Mouse (Mus musculus) lung, postnatal 0 days (tissue): ENCODE data around the gene Gm45623. TPM values are rescaled to one million over a fixed set of nuclear protein-coding genes. Genes with fewer than 3 reads are reported as not detected.

Experiments used
- ATAC-seq: fragments of 200-750 bp; cut with Nextera tagmentation; 2 replicates; pipeline ENCODE4 v1.8.0; 2017; ENCODE audit warnings: moderate library complexity
- DNase-seq: peaks from one replicate; pipeline ENCODE4 v3.0.0-alpha.2; 2016; ENCODE audit warnings: low spot score
- H3K27ac ChIP-seq: fragments of 300-500 bp; sonication (generic); 2 replicates; pipeline ENCODE4 v1.5.1; 2014; ENCODE audit warnings: antibody characterized with exemption, mild to moderate bottlenecking, low read length, mixed read lengths
- H3K27me3 ChIP-seq: fragments of 300-500 bp; sonication (generic); replicated peaks from 2 replicates; pipeline ENCODE4 v1.6.1; 2014; ENCODE audit warnings: low read length, mixed read lengths; ENCODE audit not compliant: insufficient read depth
- H3K36me3 ChIP-seq: fragments of 300-500 bp; sonication (generic); 2 replicates; pipeline ENCODE4 v1.6.1; 2014; ENCODE audit warnings: low read length, mixed read lengths; ENCODE audit not compliant: insufficient read depth
- H3K4me1 ChIP-seq: fragments of 300-500 bp; sonication (generic); 2 replicates; pipeline ENCODE4 v1.6.1; 2014; ENCODE audit warnings: antibody characterized with exemption, low read depth, low read length, mixed read lengths; ENCODE audit not compliant: insufficient read depth
- H3K4me2 ChIP-seq: fragments of 300-500 bp; sonication (generic); replicated peaks from 2 replicates; pipeline ENCODE4 v1.6.1; 2014; ENCODE audit warnings: low read depth, mild to moderate bottlenecking, low read length, moderate library complexity, mixed read lengths
- H3K4me3 ChIP-seq: fragments of 300-500 bp; sonication (generic); 2 replicates; pipeline ENCODE4 v1.5.1; 2014; ENCODE audit warnings: low read depth, low read length
- H3K9ac ChIP-seq: fragments of 300-500 bp; sonication (generic); replicated peaks from 2 replicates; pipeline ENCODE4 v1.6.1; 2014; ENCODE audit warnings: low read depth, mild to moderate bottlenecking
- H3K9me3 ChIP-seq: fragments of 300-500 bp; sonication (generic); 2 replicates; pipeline ENCODE4 v1.6.1; 2016; ENCODE audit warnings: low read length, mixed read lengths
- CTCF ChIP-seq: IDR thresholded peaks from 2 replicates; pipeline ENCODE4 v1.5.1; 2016; ENCODE audit warnings: antibody characterized with exemption, mild to moderate bottlenecking
- EP300 ChIP-seq: IDR thresholded peaks from 2 replicates; pipeline ENCODE4 v1.6.1; 2016; ENCODE audit warnings: antibody characterized with exemption, mild to moderate bottlenecking, control low read depth
- WGBS: fragments of 180-500 bp; shearing (Covaris S2); extraction: QIAGEN DNeasy Blood & Tissue Kit; methylation state at CpG from one replicate; pipeline ENCODE4 v1.1.7; 2014; 5-methylcytosine and 5-hydroxymethylcytosine counted together
- polyA plus RNA-seq: library from polyadenylated mRNA; unstranded; fragments of >200 nt; fragmentation: Nextera tagmentation; extraction: Ambion mirVana; gene quantifications from 2 replicates; pipeline ENCODE4 v1.2.1, GENCODE M21; 2015

The Gm45623 gene
- 0.44 and 0.55 TPM in 2 replicates for polyA plus RNA-seq

GRCm38 (mm10) chr13:56753192-56753951, at the start of gene Gm45623:
Gene Gm45623, minus strand, starts transcription at chr13:56753827.
- Histone ChIP-seq H3K4me3 (peak within 1 kb of the TSS; percentile 41), H3K27ac (no peak within 1 kb of the TSS), H3K4me1 (peaks cover 25% of the 10 kb centered on the region), H3K36me3 (no peaks in the 10 kb centered on the region), H3K9ac (no peak within 1 kb of the TSS), H3K4me2 (peak within 1 kb of the TSS; percentile 73), H3K27me3 (peaks cover 26% of the 10 kb centered on the region), H3K9me3 (no peaks in the 10 kb centered on the region)
- TF ChIP-seq EP300 (no peak), CTCF (no peak; the same call in 1 of the 2 replicates)
- no peak for DNase-seq
- no peak for ATAC-seq
- 2% methylated on average over 61 of the region's 71 CpGs for WGBS

DNA sequence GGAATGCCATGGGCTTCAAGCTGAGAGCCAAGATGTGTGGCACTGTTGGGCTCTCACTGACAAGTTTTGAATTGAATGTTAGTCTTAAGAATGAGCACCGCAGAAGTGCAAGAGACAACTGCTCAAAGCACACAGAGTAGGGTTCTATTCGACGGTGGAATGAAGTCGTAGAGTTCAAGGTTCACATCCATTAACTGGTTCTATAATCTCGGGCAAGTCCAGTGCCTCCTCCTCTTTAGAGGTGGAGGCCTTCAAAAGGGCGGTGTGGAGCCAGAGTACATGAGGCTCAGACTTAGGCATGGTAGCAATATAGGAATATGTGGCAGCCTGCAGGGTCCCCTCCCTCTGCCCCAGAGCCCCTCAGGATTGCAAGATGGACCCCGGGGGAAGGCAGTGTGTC, 43.8 kb upstream of the Gm45623 start:
- no peak for TF ChIP-seq CTCF
- no peak for TF ChIP-seq EP300
- WGBS: 65% methylated on average over 7 of the region's 7 CpGs
- no peak for DNase-seq
- Histone ChIP-seq H3K9me3 (no peaks in the 10 kb centered on the region), H3K4me1 (no peaks in the 10 kb centered on the region), H3K4me3 (no peak overlapping the region), H3K9ac (no peak overlapping the region), H3K4me2 (no peak overlapping the region), H3K27me3 (no peaks in the 10 kb centered on the region), H3K36me3 (no peaks in the 10 kb centered on the region), H3K27ac (no peak overlapping the region)
- no peak for ATAC-seq

DNA sequence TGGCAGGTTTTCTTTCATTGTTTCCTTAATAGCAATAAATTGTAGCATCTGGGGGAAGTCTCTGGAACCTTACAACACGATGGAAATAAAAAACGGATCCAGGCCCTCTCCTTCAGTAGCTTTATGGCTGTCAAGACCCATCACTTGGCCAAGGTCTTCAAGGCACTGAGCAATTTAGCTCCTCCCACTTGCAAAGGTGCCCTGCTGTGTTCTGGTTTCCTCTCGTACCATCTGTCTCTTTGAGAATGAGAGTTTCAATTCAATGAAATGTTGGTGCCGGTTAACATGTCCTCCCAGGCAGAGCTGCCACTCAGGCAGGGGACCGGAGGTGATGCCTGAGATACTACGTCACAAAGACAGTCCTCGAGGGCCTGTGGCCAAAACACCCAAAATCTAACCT, 41.9 kb upstream of the Gm45623 start:
- Histone ChIP-seq H3K36me3 (no peaks in the 10 kb centered on the region), H3K27me3 (no peaks in the 10 kb centered on the region), H3K9me3 (no peaks in the 10 kb centered on the region), H3K27ac (no peak overlapping the region), H3K4me3 (no peak overlapping the region), H3K9ac (no peak overlapping the region), H3K4me1 (no peaks in the 10 kb centered on the region), H3K4me2 (no peak overlapping the region)
- 81% methylated on average over 7 of the region's 7 CpGs for WGBS
- ATAC-seq (no peak), DNase-seq (no peak)
- no peak for TF ChIP-seq EP300
- no peak for TF ChIP-seq CTCF

DNA sequence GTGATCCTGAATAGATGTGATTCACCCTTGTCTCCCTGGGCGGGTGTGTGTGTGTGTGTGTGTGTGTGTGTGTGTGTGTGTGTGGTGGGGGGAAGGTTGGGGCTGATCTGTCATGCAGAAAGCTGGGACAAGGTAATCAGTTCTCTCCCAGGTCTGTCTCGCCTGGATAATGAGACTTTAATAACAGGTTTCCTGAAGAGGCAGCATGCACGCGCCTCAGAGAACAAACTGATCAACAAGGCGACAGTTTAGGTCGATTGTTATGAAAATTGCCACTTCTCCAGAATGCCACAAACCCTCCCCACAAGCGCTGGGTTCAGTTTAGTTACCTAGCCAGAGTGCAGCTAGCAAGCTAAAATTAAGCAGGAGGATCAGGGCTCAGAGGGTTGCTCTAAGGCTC, 40.8 kb upstream of the Gm45623 start:
- no peak for ATAC-seq
- Histone ChIP-seq H3K4me1 (no peaks in the 10 kb centered on the region), H3K27ac (no peak overlapping the region), H3K4me3 (no peak overlapping the region), H3K9ac (no peak overlapping the region), H3K27me3 (no peaks in the 10 kb centered on the region), H3K9me3 (no peaks in the 10 kb centered on the region), H3K36me3 (no peaks in the 10 kb centered on the region), H3K4me2 (no peak overlapping the region)
- WGBS: 60% methylated on average over 7 of the region's 7 CpGs
- TF ChIP-seq EP300: no peak
- no peak for TF ChIP-seq CTCF
- DNase-seq: no peak

- Histone ChIP-seq H3K27me3 (no peaks in the 10 kb centered on the region), H3K4me1 (no peaks in the 10 kb centered on the region), H3K9me3 (no peaks in the 10 kb centered on the region), H3K36me3 (no peaks in the 10 kb centered on the region), H3K27ac (no peak overlapping the region), H3K9ac (no peak overlapping the region), H3K4me3 (no peak overlapping the region), H3K4me2 (no peak overlapping the region)
- 65% methylated on average over 3 of the region's 3 CpGs for WGBS
- no peak for TF ChIP-seq EP300
- TF ChIP-seq CTCF: no peak
- DNase-seq (no peak), ATAC-seq (no peak)
These were observed 39.2 kb upstream of the Gm45623 start for GRCm38 (mm10) chr13:56792844-56793243.

GRCm38 (mm10) chr13:56790683-56791082, 37.1 kb upstream of the Gm45623 start:
- TF ChIP-seq EP300 (no peak), CTCF (no peak)

DNA sequence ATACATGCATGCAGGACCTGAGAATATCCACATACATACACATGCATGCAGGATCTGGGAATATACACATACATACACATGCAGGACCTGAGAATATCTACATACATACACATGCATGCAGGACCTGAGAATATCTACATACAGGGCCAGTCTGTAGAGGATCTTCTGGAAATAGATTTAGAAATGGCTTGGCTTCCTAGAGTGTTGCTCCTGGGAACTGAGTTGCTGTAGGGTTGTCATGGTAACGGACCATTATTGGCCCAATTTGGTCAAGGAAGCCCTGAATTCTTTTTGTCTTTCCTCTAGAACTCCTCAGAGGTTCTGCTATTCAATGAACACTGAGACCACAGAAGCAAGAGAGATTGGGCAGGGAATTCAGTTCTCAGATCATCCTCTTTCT, 29.0 kb upstream of the Gm45623 start:
- H3K27ac ChIP-seq: no peak overlapping the region
- H3K4me2 ChIP-seq: no peak overlapping the region
- no peak overlapping the region for H3K9ac ChIP-seq
- no peak overlapping the region for H3K4me3 ChIP-seq
- H3K36me3 ChIP-seq: no peaks in the 10 kb centered on the region
- no peaks in the 10 kb centered on the region for H3K27me3 ChIP-seq
- no peaks in the 10 kb centered on the region for H3K4me1 ChIP-seq
- TF ChIP-seq CTCF (no peak), EP300 (no peak)
- no peaks in the 10 kb centered on the region for H3K9me3 ChIP-seq
- DNase-seq (no peak), ATAC-seq (no peak)
- WGBS: 85% methylated on average over 1 of the region's 1 CpGs

More at GRCm38 (mm10) chr13:56790683-56791082, 37.1 kb upstream of the Gm45623 start:
- Histone ChIP-seq H3K4me1 (no peaks in the 10 kb centered on the region), H3K4me3 (no peak overlapping the region), H3K9ac (no peak overlapping the region), H3K4me2 (no peak overlapping the region), H3K36me3 (no peaks in the 10 kb centered on the region), H3K27me3 (no peaks in the 10 kb centered on the region), H3K9me3 (no peaks in the 10 kb centered on the region), H3K27ac (no peak overlapping the region)
- DNase-seq: no peak
- no peak for ATAC-seq
- WGBS: 92% methylated on average over 3 of the region's 3 CpGs
